Mouse (Mus musculus) forebrain, embryonic 11.5 days (tissue): ENCODE results near the gene Nid2. TPM values are rescaled to one million over a fixed set of nuclear protein-coding genes. Genes with fewer than 3 reads are reported as not detected.

Source experiments
- ATAC-seq: fragments of 200-750 bp; cut with Nextera tagmentation; replicated peaks from 2 replicates; pipeline ENCODE4 v1.8.0; 2017; ENCODE audit warnings: moderate TSS enrichment; ENCODE audit not compliant: low FRiP score
- DNase-seq: peaks from one replicate; pipeline ENCODE4 v3.0.0-alpha.2; 2017; ENCODE audit warnings: low spot score
- H3K27ac ChIP-seq: fragments of 300-500 bp; sonication (generic); 2 replicates; pipeline ENCODE4 v1.5.1; 2014; ENCODE audit warnings: low read depth, low read length
- H3K27me3 ChIP-seq: fragments of 300-500 bp; sonication (generic); 2 replicates; pipeline ENCODE4 v1.6.1; 2014; ENCODE audit warnings: mild to moderate bottlenecking, low read length, mixed read lengths; ENCODE audit not compliant: control insufficient read depth, insufficient read depth
- H3K36me3 ChIP-seq: fragments of 300-500 bp; sonication (generic); 2 replicates; pipeline ENCODE4 v1.6.1; 2014; ENCODE audit warnings: mild to moderate bottlenecking, low read length, moderate library complexity, mixed read lengths; ENCODE audit not compliant: control insufficient read depth, insufficient read depth
- H3K4me1 ChIP-seq: fragments of 300-500 bp; sonication (generic); replicated peaks from 2 replicates; pipeline ENCODE4 v1.6.1; 2014; ENCODE audit warnings: low read length, mixed read lengths; ENCODE audit not compliant: control insufficient read depth, insufficient read depth
- H3K4me2 ChIP-seq: fragments of 300-500 bp; sonication (generic); 2 replicates; pipeline ENCODE4 v1.6.1; 2014; ENCODE audit warnings: low read depth, mild to moderate bottlenecking, low read length, moderate library complexity, mixed read lengths; ENCODE audit not compliant: severe bottlenecking
- H3K4me3 ChIP-seq: fragments of 300-500 bp; sonication (generic); 2 replicates; pipeline ENCODE4 v1.5.1; 2014; ENCODE audit warnings: low read depth, low read length
- H3K9ac ChIP-seq: fragments of 300-500 bp; sonication (generic); 2 replicates; pipeline ENCODE4 v1.6.1; 2014; ENCODE audit warnings: low read length
- H3K9me3 ChIP-seq: fragments of 300-500 bp; sonication (generic); 2 replicates; pipeline ENCODE4 v1.6.1; 2016; ENCODE audit warnings: low read length, mixed read lengths; ENCODE audit not compliant: control insufficient read depth
- WGBS: fragments of 180-500 bp; shearing (Covaris S2); extraction: QIAGEN DNeasy Blood & Tissue Kit; methylation state at CpG from one replicate; pipeline ENCODE4 v1.1.7; 2014; 5-methylcytosine and 5-hydroxymethylcytosine counted together
- polyA plus RNA-seq: library from polyadenylated mRNA; unstranded; fragments of >200 nt; fragmentation: Nextera tagmentation; extraction: Ambion mirVana; gene quantifications from 2 replicates; pipeline ENCODE4 v1.2.1, GENCODE M21; 2014

The Nid2 gene
- polyA plus RNA-seq, 1 experiment from 2014 or later: 46.6 TPM

DNA sequence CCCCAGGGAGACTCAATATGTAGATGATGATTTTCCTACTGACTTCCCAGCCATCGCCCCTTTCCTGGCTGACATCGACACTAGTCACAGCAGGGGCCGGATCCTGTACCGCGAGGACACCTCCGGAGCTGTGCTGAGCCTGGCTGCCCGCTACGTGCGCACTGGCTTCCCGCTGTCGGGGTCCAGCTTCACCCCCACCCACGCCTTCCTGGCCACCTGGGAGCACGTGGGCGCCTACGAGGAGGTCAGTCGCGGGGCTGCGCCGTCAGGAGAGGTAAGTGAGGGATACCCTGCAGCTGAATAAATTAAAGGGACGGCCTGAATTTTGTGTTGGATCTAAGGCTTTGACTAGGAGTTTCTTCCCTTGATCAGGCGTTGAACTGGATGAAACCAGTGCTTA lies 1.2 kb downstream of the Nid2 start:
- no peak overlapping the region for H3K27ac ChIP-seq

GRCm38 (mm10) chr14:19759277-19760193 lies 8.5 kb downstream of the Nid2 start:
- no peak overlapping the region for H3K4me2 ChIP-seq
- no peaks in the 10 kb centered on the region for H3K9me3 ChIP-seq
- H3K4me1 ChIP-seq: peaks cover 7% of the 10 kb centered on the region; the same call in 1 of the 2 replicates
- DNase-seq (no peak), ATAC-seq (no peak)
- WGBS: 84% methylated on average over 10 of the region's 10 CpGs
- no peak overlapping the region for H3K9ac ChIP-seq
- H3K4me3 ChIP-seq: no peak overlapping the region
- H3K27ac ChIP-seq: no peak overlapping the region
- no peaks in the 10 kb centered on the region for H3K27me3 ChIP-seq
- H3K36me3 ChIP-seq: no peaks in the 10 kb centered on the region

More for the DNA sequence above, 1.2 kb downstream of the Nid2 start:
- Histone ChIP-seq H3K4me3 (peak overlapping the region; percentile 46), H3K27me3 (peaks cover 8% of the 10 kb centered on the region), H3K36me3 (no peaks in the 10 kb centered on the region), H3K9ac (peak overlapping the region; percentile 41; the same call in 1 of the 2 replicates), H3K9me3 (no peaks in the 10 kb centered on the region), H3K4me1 (peaks cover 17% of the 10 kb centered on the region; the same call in 1 of the 2 replicates), H3K4me2 (peak overlapping the region; percentile 85)
- ATAC-seq: 0 out of 2 replicates have a peak, but pooled peaks have one; percentile 19
- WGBS: 2% methylated on average over 21 of the region's 21 CpGs
- peak; percentile 64 for DNase-seq

DNA sequence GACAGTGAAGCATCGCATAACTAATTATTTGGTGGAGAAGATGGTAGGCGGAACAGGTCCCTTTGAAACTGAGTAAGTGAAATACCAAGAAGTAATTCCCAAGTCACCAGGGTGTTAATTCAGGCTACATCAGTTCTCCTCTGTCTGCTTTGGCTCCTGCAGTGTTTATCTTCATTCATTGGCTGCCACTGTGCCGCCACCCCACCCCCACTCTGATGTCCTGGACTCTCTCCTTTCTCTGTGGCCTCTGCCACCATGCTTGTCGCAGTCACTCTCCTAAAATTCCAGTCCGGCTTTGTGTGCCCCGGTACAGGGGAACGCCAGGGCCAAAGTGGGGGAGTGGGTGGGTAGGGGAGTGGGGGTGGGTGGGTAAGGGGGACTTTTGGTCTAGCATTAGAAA lies 9.7 kb downstream of the Nid2 start:
- no peak overlapping the region for H3K4me3 ChIP-seq
- ATAC-seq: peak; percentile 60; the same call in 1 of the 2 replicates
- H3K27me3 ChIP-seq: no peaks in the 10 kb centered on the region
- no peak overlapping the region for H3K27ac ChIP-seq
- H3K9ac ChIP-seq: no peak overlapping the region
- no peak for DNase-seq
- no peak overlapping the region for H3K4me2 ChIP-seq
- H3K4me1 ChIP-seq: peaks cover 7% of the 10 kb centered on the region; the same call in 1 of the 2 replicates
- no peaks in the 10 kb centered on the region for H3K9me3 ChIP-seq
- no peaks in the 10 kb centered on the region for H3K36me3 ChIP-seq
- 7% methylated on average over 7 of the region's 7 CpGs for WGBS

DNA sequence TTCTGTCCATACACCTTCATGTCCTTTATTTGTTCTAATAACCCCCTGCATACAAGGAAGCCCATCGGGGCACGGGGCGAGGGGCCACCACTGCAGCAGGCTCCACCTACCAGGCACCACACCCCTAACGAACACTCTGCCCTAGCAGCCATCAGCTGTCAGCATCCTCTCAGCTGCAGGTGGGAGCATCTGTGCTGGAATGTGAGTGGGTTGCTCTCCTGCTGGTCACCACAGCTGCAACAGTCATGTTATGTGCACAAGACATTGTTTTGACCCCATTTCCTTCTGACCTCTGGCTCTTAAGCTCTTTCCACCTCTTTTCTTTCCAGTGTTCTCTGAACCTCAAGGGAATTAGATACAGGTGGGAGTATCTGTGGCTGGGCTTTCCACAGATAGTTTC lies 10.9 kb downstream of the Nid2 start:
- 52% methylated on average over 4 of the region's 4 CpGs for WGBS
- H3K27me3 ChIP-seq: no peaks in the 10 kb centered on the region
- H3K36me3 ChIP-seq: no peaks in the 10 kb centered on the region
- ATAC-seq (no peak), DNase-seq (no peak)
- H3K4me2 ChIP-seq: no peak overlapping the region
- no peaks in the 10 kb centered on the region for H3K9me3 ChIP-seq
- H3K4me1 ChIP-seq: peaks cover 7% of the 10 kb centered on the region; the same call in 1 of the 2 replicates
- H3K4me3 ChIP-seq: no peak overlapping the region
- H3K9ac ChIP-seq: no peak overlapping the region
- no peak overlapping the region for H3K27ac ChIP-seq

DNA sequence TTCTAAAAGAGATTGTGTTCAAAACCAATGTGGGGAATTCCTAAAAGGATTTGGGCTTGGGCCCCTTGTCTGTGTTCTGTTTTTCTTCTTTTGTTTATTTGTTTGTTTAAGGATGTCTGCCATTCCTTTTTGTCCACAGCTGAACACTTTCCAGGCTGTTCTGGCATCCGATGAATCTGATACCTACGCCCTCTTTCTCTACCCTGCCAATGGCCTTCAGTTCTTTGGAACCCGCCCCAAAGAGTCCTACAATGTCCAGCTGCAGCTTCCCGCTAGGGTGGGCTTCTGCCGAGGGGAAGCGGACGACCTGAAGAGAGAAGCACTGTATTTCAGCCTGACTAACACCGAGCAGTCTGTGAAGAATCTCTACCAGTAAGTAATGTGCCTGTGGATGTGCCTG lies 12.5 kb downstream of the Nid2 start:
- Histone ChIP-seq H3K36me3 (no peaks in the 10 kb centered on the region), H3K4me2 (no peak overlapping the region), H3K4me1 (peaks cover 7% of the 10 kb centered on the region; the same call in 1 of the 2 replicates), H3K9ac (no peak overlapping the region), H3K27ac (no peak overlapping the region), H3K27me3 (no peaks in the 10 kb centered on the region), H3K9me3 (no peaks in the 10 kb centered on the region), H3K4me3 (no peak overlapping the region)
- ATAC-seq (no peak), DNase-seq (no peak)
- 60% methylated on average over 8 of the region's 8 CpGs for WGBS

DNA sequence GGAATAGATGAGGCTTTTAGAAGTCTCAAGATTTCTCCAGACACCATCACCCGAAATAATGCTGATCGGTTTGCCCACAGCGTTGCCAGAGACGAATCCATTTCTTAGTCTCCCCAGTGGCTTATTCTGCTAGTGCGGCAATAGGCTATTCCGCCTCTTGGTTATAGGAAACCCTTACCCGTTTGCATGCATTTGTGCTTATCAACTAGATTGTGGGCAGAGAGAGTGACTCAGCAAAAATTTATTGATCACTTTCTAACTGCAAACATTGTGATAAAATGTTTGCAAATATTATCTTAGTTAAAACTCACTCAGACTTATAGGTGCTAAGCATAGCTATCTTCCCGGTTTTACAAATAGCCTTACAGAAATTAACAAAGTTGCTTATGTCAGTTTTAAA lies 13.3 kb downstream of the Nid2 start:
- WGBS: 90% methylated on average over 8 of the region's 8 CpGs
- Histone ChIP-seq H3K9ac (no peak overlapping the region), H3K4me1 (peaks cover 7% of the 10 kb centered on the region; the same call in 1 of the 2 replicates)

GRCm38 (mm10) chr14:19765539-19766379 lies 14.7 kb downstream of the Nid2 start:
- Histone ChIP-seq H3K9me3 (no peaks in the 10 kb centered on the region), H3K27me3 (no peaks in the 10 kb centered on the region), H3K36me3 (no peaks in the 10 kb centered on the region), H3K27ac (no peak overlapping the region), H3K4me2 (no peak overlapping the region), H3K4me3 (no peak overlapping the region), H3K9ac (no peak overlapping the region), H3K4me1 (peaks cover 5% of the 10 kb centered on the region; the same call in 1 of the 2 replicates)
- WGBS: 68% methylated on average over 9 of the region's 9 CpGs
- DNase-seq: no peak
- ATAC-seq: no peak

More for the DNA sequence above, 13.3 kb downstream of the Nid2 start:
- Histone ChIP-seq H3K9me3 (no peaks in the 10 kb centered on the region), H3K36me3 (no peaks in the 10 kb centered on the region), H3K4me3 (no peak overlapping the region), H3K27me3 (no peaks in the 10 kb centered on the region), H3K4me2 (no peak overlapping the region), H3K27ac (no peak overlapping the region)
- ATAC-seq: no peak
- DNase-seq: no peak

DNA sequence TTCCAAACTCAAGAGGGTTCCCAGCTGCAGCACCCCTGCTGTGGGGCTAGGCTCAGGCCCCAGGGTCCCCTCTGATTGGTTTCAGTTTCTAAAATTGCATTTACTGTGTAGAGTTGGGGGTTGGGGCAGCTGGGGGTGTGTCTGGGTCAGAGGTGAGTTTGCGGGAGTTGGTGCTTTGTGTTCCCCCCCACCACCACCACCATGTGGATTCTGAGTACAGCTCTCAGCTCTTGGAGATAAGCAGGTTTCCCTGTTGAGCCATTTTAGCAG lies 15.2 kb downstream of the Nid2 start:
- H3K4me1 ChIP-seq: peaks cover 4% of the 10 kb centered on the region; the same call in 1 of the 2 replicates
- no peak overlapping the region for H3K4me3 ChIP-seq
- no peaks in the 10 kb centered on the region for H3K27me3 ChIP-seq
- DNase-seq (no peak), ATAC-seq (no peak; the same call in 1 of the 2 replicates)
- WGBS: 24% methylated on average over 1 of the region's 1 CpGs
- no peak overlapping the region for H3K27ac ChIP-seq
- no peak overlapping the region for H3K4me2 ChIP-seq
- no peaks in the 10 kb centered on the region for H3K36me3 ChIP-seq
- H3K9me3 ChIP-seq: no peaks in the 10 kb centered on the region
- H3K9ac ChIP-seq: no peak overlapping the region
